ENCODE assay signal across 12 mouse cellular contexts in genomic region chr2:4978091-4978490, GRCm38 (mm10). TPM values are rescaled to one million over a fixed set of nuclear protein-coding genes. Genes with fewer than 3 reads are reported as not detected.
DNase-seq lines count a peak whose midpoint lies in the region; ATAC-seq lines count a peak whose summit lies in the region.
"Had no signal": no experiment of that assay in that cellular context is flagged by ENCODE, and none has a peak within 500 bp of the region (broad histone marks: within the 10 kb centered on the region; RNA-seq: fewer than 3 reads in every experiment).

No protein-coding gene starts in this region.

- WGBS in embryonic facial prominence, embryonic 11.5 days: 10% methylated on average over 8 of the region's 8 CpGs

- H3K4me2 ChIP-seq in embryonic facial prominence, embryonic 11.5 days (ENCODE audit: low read depth, low read length): no peak overlapping the region
- H3K4me2 ChIP-seq: lung, embryonic 15.5 days had no signal

- no peaks in the 10 kb centered on the region for H3K27me3 ChIP-seq in embryonic facial prominence, embryonic 11.5 days (ENCODE audit: control insufficient read depth, insufficient read depth, low read length)
- H3K27me3 ChIP-seq: lung, embryonic 15.5 days had no signal

- no peak overlapping the region for H3K4me3 ChIP-seq in embryonic facial prominence, embryonic 11.5 days (ENCODE audit: low read depth, low read length)
- H3K4me3 ChIP-seq: lung, embryonic 15.5 days; myocyte had no signal

- no peaks in the 10 kb centered on the region for H3K9me3 ChIP-seq in embryonic facial prominence, embryonic 11.5 days (replicated peaks; ENCODE audit: control insufficient read depth, low read length)
- H3K9me3 ChIP-seq: lung, embryonic 15.5 days had no signal

- H3K36me3 ChIP-seq in embryonic facial prominence, embryonic 11.5 days (replicated peaks; ENCODE audit: control insufficient read depth, insufficient read depth, low read depth, low read length): no peaks in the 10 kb centered on the region
- H3K36me3 ChIP-seq: lung, embryonic 15.5 days had no signal

- H3K4me1 ChIP-seq in embryonic facial prominence, embryonic 11.5 days (ENCODE audit: control insufficient read depth, insufficient read depth, low read length): no peaks in the 10 kb centered on the region
- H3K4me1 ChIP-seq: lung, embryonic 15.5 days had no signal

- peak; percentile 8 for DNase-seq in cerebellum, adult 9-10 months
- DNase-seq in cerebellum, adult 8-10 months: no peak
- peak; percentile 55 for DNase-seq in ES-CJ7 (ENCODE audit: low read depth, low spot score)
- DNase-seq in embryonic facial prominence, embryonic 11.5 days (ENCODE audit: low spot score): peak; percentile 76
- DNase-seq in layer of hippocampus, adult 18-20 months (ENCODE audit: low spot score in 2 of 2): peak; percentile 32 to 61
- no peak for DNase-seq in natural killer cell, adult 2 months (ENCODE audit: low spot score in 2 of 2)
- DNase-seq in lung, postnatal 4 days: no peak
- DNase-seq: spleen, adult 18-20 months had no signal

- H3K27ac ChIP-seq in embryonic facial prominence, embryonic 11.5 days (replicated peaks; ENCODE audit: low read depth, low read length): peak overlapping the region; percentile 37; the same call in 1 of the 2 replicates
- H3K27ac ChIP-seq: lung, embryonic 15.5 days had no signal

- no peak overlapping the region for H3K9ac ChIP-seq in embryonic facial prominence, embryonic 11.5 days (replicated peaks; ENCODE audit: low read length)
- H3K9ac ChIP-seq: lung, embryonic 15.5 days had no signal

- ATAC-seq in embryonic facial prominence, embryonic 11.5 days (replicated peaks; ENCODE audit: insufficient number of reproducible peaks, low FRiP score, low TSS enrichment, low read depth): peak; percentile 69
- no peak for ATAC-seq in megakaryocyte, adult 5-6 weeks (ENCODE audit: poor library complexity, severe bottlenecking)

RNA-seq across cellular contexts. Expression of gene Ucma, which starts 2.2 kb away (rescaled TPM):
- 0.29 TPM in 1 of 2 replicates, not detected in the other for polyA plus RNA-seq in embryonic facial prominence, embryonic 11.5 days (2014; fragmentation: Nextera tagmentation; extraction: Ambion mirVana)
- 1 to 10 TPM; 2.5 to 2.7 TPM for total RNA-seq in layer of hippocampus, adult 18-20 months (2021)
- not detected in 2 replicates for total RNA-seq in megakaryocyte, adult 5-6 weeks (2015)
- total RNA-seq in megakaryocyte, adult 5-6 weeks (2017): not detected in 2 replicates
- polyA plus RNA-seq: large intestine, adult 2 months had no signal

RNA-seq across cellular contexts. Expression of gene Mcm10, which starts 34.5 kb away (rescaled TPM):
- 58.4 and 66.0 TPM in 2 replicates for polyA plus RNA-seq in embryonic facial prominence, embryonic 11.5 days (2014; fragmentation: Nextera tagmentation; extraction: Ambion mirVana)
- under 1 TPM; 0.35 to 0.91 TPM for total RNA-seq in layer of hippocampus, adult 18-20 months (2021)
- 41.3 and 46.0 TPM in 2 replicates for total RNA-seq in megakaryocyte, adult 5-6 weeks (2015)
- total RNA-seq in megakaryocyte, adult 5-6 weeks (2017): 63.7 and 64.7 TPM in 2 replicates

RNA-seq across cellular contexts. Expression of gene Phyh, which starts 59.3 kb away (rescaled TPM):
- polyA plus RNA-seq in embryonic facial prominence, embryonic 11.5 days (2014; fragmentation: Nextera tagmentation; extraction: Ambion mirVana): 57.5 and 59.0 TPM in 2 replicates
- 10 to 100 TPM; 89.4 to 92.4 TPM for total RNA-seq in layer of hippocampus, adult 18-20 months (2021)
- total RNA-seq in megakaryocyte, adult 5-6 weeks (2015): 94.4 and 104 TPM in 2 replicates
- total RNA-seq in megakaryocyte, adult 5-6 weeks (2017): 48.1 and 59.6 TPM in 2 replicates

Comparison
In these comparisons a context has a peak if more than half of its experiments do, and no peak if none do; other contexts are left out.
1. DNase-seq: peak in cerebellum, adult 9-10 months (single experiment), ES-CJ7 (single experiment), embryonic facial prominence, embryonic 11.5 days (single experiment) and layer of hippocampus, adult 18-20 months (2 of 2); none in cerebellum, adult 8-10 months (single experiment), natural killer cell, adult 2 months (0 of 2) and lung, postnatal 4 days (0 of 2).
2. RNA of gene Mcm10, which starts 34.5 kb away (total RNA-seq): 41.3 to 64.7 TPM in megakaryocyte, adult 5-6 weeks; 0.35 to 0.91 TPM in layer of hippocampus, adult 18-20 months; every median in the first group is over 10 times any median in the second.